Mouse (Mus musculus): Measurements from ENCODE around the gene Tex12.

DNA sequence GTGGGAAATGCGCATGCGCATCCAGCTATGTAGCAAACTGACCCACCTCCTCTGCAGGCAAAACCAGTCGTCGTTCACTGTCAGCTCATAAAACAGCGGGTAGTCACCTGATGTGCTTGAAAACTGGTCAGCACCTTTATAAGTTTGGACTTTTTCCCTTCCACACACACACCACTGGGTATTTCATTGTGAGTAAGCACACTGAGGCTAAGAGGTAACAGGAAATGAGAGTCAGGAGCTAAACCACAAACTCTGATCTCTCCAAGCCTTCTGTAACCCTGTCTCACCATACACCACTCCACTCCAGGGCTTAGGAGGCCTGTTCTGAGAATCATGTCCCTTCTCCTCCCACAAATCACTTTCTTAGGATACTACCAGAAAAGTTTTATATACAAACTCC lies 35.5 kb downstream of the Tex12 start:
- TF ChIP-seq CTCF (IDR thresholded peaks at IDR 0.05; ENCODE audit: low read depth, low read length) (no peak), GATA1 (IDR thresholded peaks at IDR 0.05; ENCODE audit: borderline replicate concordance, low read length) (no peak)
